Mouse (Mus musculus) heart, adult 11 months (tissue): Measurements from ENCODE around the gene Adrm1.

Experiments
- DNase-seq: peaks from one replicate; pipeline ENCODE4 v3.0.0; 2022

Gene Adrm1

GRCm38 (mm10) chr2:180185686-180186085 is 14.4 kb downstream of the Adrm1 start:
- DNase-seq: no peak

DNA sequence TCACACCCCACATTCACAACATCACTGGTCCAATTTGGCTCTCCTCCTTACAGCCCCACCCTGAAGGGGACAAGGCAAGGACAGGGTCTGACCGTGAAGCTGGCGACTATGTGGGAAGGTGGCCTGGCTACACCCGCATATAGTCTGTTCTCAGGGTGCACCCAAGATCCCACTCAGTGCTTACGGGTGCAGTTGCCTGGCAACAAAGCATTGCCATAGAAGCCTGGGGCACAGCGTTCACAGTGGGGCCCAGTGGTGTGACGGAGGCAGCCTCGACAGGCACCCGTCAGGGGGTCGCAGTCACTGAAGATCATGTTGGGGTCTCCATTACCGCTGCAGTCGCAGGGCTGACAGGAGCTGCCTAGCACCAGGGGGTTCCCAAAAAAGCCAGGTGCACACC is 16.1 kb downstream of the Adrm1 start:
- peak; percentile 88 for DNase-seq

- DNase-seq: no peak
These were observed 25.5 kb downstream of the Adrm1 start for GRCm38 (mm10) chr2:180196610-180197322.

- DNase-seq: peak; percentile 91
These were observed 26.2 kb downstream of the Adrm1 start for GRCm38 (mm10) chr2:180197323-180198037.

- no peak for DNase-seq
These were observed 27.5 kb downstream of the Adrm1 start for GRCm38 (mm10) chr2:180198782-180199181.

- DNase-seq: no peak
These were observed 29.4 kb downstream of the Adrm1 start for GRCm38 (mm10) chr2:180200681-180201080.

GRCm38 (mm10) chr2:180201303-180201702 is 30.0 kb downstream of the Adrm1 start:
- DNase-seq: no peak

- DNase-seq: peak; percentile 89
These were observed 31.0 kb downstream of the Adrm1 start for GRCm38 (mm10) chr2:180202263-180202662.

- peak; percentile 92 for DNase-seq
These were observed 31.5 kb downstream of the Adrm1 start for GRCm38 (mm10) chr2:180202805-180203204.

DNA sequence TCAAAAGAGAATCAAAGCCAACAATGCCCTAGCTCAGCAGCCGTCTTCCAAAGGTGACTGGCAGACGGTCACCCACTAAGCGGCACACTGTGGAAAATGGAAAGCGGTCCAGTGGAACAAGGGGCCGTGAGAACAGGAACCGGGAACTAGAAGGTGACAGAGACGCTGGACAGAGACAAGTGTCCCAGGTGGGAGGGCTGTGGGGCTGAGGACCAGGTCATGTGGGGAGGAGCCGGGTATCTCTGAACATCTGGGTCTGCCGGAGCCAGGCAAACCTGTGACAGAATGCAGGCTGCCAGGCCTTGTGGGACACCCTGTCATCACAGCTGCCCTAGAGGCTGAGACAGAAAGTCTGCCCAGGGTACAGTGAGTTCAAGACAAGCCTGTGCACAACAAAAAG is 33.2 kb downstream of the Adrm1 start:
- peak; percentile 98 for DNase-seq

DNA sequence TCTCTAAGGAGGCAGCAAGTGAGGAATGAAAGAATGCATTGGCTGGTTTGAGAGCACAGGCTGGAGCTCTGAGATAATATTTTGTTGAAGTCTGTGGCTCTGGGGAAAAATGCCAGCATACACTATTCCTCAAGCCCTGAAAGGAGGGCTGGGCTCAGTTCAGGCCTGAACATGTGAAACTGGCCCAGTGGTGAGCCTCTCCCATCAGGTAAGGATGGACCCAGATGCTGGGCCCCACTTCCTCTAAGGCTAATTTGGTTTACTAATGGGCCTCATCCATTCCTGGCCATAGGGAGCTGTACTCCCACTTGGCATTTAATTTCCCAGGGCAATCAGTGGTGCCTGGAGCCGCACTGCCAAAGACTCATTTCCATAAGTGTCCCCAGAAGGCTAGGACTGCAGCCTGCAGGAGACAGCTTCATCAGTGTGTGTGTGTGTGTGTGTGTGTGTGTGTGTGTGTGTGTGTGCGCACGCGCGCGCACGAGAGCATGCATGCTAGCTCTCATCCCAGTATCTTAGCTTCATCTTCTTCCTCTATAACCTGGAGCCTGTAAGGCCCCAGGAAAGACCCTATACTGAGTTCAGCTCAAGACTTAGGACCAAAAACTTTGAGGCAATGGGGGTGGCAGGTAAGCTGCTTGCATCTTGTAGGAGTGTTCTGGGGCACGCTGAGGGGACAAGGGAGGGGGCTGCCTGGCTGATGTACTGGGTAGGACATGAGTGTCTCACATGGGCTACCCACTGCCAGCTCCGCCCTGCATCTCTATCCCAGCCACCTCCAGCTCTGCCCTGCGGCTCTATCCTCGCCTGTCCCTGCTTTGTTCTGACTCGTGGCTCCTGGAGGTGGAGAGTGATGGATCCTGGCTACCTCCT is 34.0 kb downstream of the Adrm1 start:
- no peak for DNase-seq

DNA sequence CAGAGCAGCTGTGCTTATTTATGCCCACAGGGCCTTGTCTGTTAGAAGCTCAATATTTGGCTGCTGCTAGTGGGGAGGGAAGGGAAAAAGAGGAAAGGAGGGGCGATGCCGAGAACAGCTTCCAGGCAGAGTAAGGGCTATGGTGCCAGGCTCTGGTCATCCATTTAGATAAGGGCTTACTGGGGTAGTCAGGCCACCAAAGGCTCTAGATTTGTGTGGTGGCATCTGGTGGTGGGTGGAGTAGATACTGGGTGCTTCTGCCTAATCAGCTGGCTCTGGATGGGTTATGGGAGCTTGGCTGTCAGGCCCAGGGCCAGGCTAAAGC is 34.6 kb downstream of the Adrm1 start:
- DNase-seq: peak; percentile 99

DNA sequence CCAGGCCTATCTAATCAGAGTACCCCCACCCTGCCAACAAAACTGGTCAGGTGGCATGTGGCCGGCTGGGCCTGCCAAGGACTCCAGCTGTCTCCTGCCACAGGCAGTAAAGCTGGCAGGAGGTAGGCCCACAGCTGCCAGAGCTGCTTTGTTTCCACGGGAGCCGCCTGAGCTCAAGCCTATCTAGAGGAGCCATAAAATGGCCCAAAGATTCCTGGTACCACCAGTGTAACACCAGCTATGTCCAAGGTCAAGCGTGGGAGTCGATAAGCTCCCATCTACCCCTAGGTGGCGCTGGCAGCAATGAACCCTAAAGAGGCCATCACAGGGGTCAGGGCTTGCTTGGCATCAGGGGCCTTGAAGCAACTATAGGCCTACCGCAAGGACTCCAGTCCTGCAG is 36.6 kb downstream of the Adrm1 start:
- DNase-seq: peak; percentile 98

DNA sequence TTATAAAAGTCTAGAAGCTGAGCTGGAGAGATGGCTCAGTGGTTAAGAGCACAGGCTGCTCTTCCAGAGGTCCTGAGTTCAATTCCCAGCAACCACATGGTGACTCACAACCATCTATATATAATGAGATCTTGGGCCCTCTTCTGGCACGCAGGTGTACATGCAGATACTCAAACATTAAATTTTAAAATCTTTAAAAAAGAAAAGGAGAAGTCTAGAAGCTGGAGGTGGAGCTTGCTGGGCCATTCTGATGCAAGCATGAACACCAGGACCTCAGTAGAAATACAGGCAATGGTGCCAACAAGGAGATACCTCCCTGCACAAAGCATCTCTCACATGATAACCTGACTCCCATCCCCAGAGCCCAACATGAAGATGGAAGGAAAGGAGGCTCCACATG is 37.7 kb downstream of the Adrm1 start:
- no peak for DNase-seq

- no peak for DNase-seq
These were observed 41.0 kb downstream of the Adrm1 start for GRCm38 (mm10) chr2:180212255-180212654.

DNA sequence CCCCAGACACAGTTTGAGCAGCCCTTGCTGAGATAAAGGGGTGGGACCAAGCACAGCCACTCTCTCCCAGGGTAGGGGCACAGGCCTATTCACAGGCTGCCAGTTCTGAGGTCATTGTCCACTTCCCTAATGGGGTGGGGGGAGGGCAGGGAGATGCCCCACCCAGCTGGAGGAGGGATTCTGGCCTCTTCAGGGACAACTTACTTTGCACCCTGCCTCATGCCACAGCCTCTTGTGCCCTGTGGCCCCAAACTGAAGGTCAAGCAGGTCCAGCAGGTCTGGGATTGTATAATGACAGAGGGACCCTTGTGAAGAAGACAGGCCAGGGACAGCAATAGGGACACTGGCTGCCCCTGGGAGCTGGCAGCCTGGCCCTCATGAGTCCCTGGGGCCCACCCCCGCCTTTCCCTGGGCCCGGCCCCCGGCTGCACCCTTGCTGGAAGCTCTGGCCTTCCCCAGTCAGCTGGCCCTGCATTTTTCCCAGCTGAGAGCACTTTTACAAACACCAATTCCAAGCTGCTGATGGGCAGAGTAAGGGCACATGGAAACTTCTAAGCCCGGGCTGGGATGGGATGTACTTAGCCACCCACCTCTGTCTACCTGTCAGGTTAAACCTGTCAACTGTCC is 43.2 kb downstream of the Adrm1 start:
- peak; percentile 94 for DNase-seq

DNA sequence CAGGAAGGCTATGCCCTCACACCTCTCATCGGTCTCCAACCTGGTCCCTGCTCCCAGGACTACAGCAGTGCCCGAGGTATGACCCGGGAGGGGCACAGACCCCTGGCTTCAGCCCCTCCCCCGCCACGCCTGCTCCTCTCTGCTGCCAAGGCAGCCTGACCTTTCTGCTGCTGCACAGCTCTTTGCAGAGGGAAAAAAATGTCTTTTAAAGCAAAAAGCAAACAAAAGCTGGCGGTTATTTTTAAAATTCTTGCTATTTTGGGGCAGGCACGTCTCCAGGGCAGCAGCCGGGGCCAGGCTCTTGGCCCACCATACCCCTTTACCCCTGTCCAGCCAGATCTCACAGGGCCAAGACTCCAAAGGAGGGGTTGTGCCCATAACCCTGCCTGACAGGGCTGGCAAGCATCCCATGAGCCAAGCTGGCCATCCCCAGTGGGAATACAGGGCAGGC is 43.8 kb downstream of the Adrm1 start:
- peak; percentile 95 for DNase-seq

- peak; percentile 98 for DNase-seq
These were observed 44.7 kb downstream of the Adrm1 start for GRCm38 (mm10) chr2:180215951-180216350.

GRCm38 (mm10) chr2:180216921-180217320 is 45.6 kb downstream of the Adrm1 start:
- no peak for DNase-seq

GRCm38 (mm10) chr2:180217587-180217986 is 46.3 kb downstream of the Adrm1 start:
- peak; percentile 99 for DNase-seq

DNA sequence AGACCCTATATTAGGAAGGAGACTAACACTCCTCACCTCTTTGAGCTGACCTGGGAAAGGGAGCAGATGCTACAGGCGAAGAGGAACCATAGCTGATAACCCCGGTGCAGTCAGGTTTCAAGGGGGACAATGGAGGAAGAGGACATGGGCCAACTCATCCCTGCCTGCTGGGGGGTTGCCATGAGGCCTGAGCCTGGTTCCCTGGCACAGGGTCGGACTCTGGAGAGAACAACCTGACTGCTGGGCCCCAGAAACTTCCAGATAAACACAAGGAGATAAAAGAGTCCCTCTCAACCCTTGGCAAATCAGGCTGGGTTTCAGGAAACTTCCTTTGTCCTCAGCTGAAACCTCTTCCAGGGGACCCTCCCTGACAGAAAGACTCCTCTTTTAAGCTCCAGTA is 47.0 kb downstream of the Adrm1 start:
- peak; percentile 94 for DNase-seq

DNA sequence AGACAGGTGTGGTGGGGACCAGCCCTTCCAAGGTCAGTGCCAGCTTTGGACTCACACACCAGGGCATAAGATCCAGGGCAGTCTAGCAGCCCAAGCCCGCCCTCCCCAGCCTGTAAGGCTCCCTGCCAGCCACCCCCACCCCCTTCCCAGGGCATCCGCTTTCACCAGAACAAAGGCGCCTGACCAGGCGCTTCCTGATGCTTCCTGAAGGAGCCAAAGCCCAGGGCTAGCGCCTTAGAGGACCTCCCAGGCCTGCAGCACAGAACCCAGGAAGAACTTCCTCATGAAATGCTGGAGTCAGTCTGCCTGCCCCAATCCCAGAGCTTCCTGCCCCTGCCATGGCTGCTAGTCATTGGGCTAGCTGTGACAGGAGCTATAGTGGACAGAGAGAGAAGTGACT is 47.4 kb downstream of the Adrm1 start:
- peak; percentile 98 for DNase-seq
